Mouse (Mus musculus): ENCODE results near the gene Fbxo2. TPM values are rescaled to one million over a fixed set of nuclear protein-coding genes. Genes with fewer than 3 reads are reported as not detected.
"Not testable (repeated sequence)": the region's sequence is repeated elsewhere in the genome, so short reads cannot be mapped to it uniquely, and the experiment has no call there.

The Fbxo2 gene
- total RNA-seq, 2 experiments from 2014 or later, result 0.20 TPM; not detected in 1

GRCm38 (mm10) chr4:148169586-148169985 is 9.2 kb downstream of the Fbxo2 start:
- DNase-seq (ENCODE audit: low spot score), result no peak
- intact Hi-C loops (cut with DNase I), result no loop called here

DNA sequence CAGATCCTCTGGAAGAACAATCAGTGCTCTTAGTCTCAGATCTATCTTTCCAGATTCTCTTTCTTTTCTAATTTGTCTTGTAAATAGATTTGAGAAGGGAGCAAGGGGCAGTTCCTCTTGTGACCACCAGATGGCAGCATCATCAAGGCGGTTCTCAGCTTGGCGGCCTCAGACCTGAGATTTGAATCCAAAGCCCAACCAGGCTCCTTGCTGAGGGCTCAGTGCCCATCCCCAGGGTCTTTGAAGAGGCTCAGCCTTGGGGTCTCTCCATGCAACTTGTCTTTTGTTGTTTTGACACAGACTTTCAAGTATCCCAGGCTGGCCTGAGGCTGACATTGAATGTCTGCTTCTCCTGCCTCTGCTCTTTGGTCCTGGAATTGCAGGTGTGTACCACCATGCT is 10.4 kb downstream of the Fbxo2 start:
- intact Hi-C loops (cut with DNase I), result loop anchor here (1.0 to 5.0 kb wide), 2 partner anchors 258 to 436 kb away; no protein-coding TSS in a partner anchor
- DNase-seq (ENCODE audit: low spot score), result no peak

DNA sequence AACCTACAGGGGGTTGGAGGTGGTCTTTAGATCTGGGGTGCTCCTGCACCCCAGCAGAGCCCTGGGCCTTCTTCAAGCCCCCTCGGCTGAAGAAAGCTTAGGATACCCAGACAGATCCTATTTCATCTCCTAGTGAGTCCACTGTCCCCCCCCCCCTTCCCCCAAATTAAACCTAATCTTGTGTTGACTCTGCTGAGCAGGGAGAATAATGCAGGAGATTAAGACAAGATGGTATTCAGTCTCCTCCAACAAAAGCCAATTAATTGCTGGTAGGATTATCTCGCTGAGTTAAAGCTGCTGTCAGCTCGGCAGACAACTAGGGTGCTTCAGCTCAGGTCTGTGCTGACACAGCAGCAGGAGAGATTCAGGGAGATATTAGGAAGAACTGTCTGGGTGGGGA is 10.8 kb downstream of the Fbxo2 start:
- intact Hi-C loops (cut with DNase I), result loop anchor here (1.0 to 5.0 kb wide), 2 partner anchors 258 to 436 kb away; no protein-coding TSS in a partner anchor
- DNase-seq (ENCODE audit: low spot score), result no peak

GRCm38 (mm10) chr4:148173811-148174494 is 13.5 kb downstream of the Fbxo2 start:
- DNase-seq (ENCODE audit: low spot score), result no peak
- intact Hi-C loops (cut with DNase I), result loop anchor here (5.0 kb wide), 1 partner anchor 433 kb away; no protein-coding TSS in a partner anchor

GRCm38 (mm10) chr4:148174495-148174862 is 14.1 kb downstream of the Fbxo2 start:
- no peak for DNase-seq (ENCODE audit: low spot score)
- intact Hi-C loops (cut with DNase I), result loop anchor here (5.0 kb wide), 1 partner anchor 433 kb away; no protein-coding TSS in a partner anchor

DNA sequence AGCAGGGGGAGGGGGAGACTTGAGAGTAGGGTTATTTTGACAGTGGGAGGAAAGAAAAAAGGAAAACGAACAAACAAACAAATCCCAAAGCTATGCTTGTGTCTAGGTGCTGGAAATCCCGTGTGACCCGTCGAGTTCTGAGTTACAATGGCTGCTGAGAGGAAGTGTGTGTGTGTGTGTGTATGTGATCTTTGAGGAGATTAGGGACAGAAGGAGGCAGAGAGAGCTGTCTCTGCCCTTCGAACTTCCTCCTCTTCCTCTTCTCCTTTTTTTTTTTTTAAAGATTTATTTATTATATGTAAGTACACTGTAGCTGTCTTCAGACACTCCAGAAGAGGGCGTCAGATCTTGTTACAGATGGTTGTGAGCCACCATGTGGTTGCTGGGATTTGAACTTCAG is 16.2 kb downstream of the Fbxo2 start:
- DNase-seq (ENCODE audit: low spot score); intact Hi-C loops (cut with DNase I): not testable (repeated sequence)

DNA sequence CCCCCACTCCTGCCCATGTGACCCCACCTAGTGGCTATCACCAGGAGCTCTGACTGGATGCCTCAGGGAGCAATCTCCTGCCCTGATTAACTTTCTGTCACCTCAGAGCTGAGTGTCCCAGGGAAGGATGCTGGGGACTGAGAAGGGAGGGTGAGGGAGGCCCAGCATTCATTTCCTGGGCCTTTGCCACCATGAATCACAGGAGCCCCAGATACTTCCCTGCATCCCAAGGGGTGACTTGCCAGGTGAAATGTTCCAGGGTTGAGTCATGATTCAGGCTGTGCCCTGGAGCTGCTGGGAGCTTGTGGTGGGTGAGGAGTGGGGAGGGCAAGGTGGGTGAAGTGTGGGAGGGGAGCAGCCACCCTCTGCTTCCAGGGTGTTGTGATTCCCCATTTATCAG is 17.3 kb downstream of the Fbxo2 start:
- intact Hi-C loops (cut with DNase I), result no loop called here

GRCm38 (mm10) chr4:148181483-148181882 is 21.1 kb downstream of the Fbxo2 start:
- DNase-seq (ENCODE audit: low spot score), result no peak
- intact Hi-C loops (cut with DNase I), result no loop called here

More for the DNA sequence above, 17.3 kb downstream of the Fbxo2 start:
- DNase-seq (ENCODE audit: low spot score), result no peak

- DNase-seq (ENCODE audit: low spot score), result no peak
- intact Hi-C loops (cut with DNase I), result no loop called here
Observed at GRCm38 (mm10) chr4:148182363-148182762, 21.9 kb downstream of the Fbxo2 start.

DNA sequence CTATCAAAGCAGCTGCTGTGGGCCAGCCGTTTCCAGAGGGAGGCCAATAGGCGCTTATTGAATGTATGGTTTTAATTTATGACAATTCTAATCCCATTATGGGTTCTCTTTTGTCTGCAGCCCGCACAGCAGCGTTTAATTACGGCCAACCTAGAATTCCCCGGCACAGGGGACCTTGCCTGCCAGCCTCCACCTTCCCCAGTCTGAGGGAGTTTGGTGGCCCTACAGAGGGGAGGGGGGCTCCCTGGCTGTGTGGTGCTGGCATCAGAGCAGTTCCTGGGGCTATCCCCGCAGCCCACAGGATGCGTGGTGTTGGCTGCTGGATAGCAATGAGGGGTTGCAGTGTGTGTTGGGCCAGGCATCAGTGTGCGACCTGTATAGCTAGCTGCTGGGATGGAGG is 24.1 kb downstream of the Fbxo2 start:
- intact Hi-C loops (cut with DNase I), result no loop called here
- DNase-seq (ENCODE audit: low spot score), result no peak

DNA sequence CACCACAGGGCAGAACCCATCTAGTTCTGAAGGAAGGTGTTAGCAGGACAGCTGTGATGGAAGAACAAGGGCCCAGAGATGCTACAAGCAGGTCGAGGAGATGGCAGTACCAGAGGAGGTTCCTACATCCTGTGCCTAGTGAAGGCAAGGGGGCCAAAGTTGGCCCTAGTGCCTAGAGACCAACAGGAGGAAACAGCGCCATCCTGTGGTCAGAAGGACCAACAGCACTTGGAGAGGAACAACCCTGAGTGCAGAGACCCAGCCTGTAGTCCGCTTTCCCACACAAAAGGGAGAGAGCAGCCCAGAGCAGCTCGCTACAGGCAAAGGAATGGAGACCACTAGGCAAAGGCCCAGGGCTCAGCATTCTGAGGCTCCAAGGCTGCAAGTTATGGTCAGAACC is 25.4 kb downstream of the Fbxo2 start:
- intact Hi-C loops (cut with DNase I), result no loop called here
- no peak for DNase-seq (ENCODE audit: low spot score)

GRCm38 (mm10) chr4:148188767-148189166 is 28.3 kb downstream of the Fbxo2 start:
- DNase-seq (ENCODE audit: low spot score); intact Hi-C loops (cut with DNase I): not testable (repeated sequence)

DNA sequence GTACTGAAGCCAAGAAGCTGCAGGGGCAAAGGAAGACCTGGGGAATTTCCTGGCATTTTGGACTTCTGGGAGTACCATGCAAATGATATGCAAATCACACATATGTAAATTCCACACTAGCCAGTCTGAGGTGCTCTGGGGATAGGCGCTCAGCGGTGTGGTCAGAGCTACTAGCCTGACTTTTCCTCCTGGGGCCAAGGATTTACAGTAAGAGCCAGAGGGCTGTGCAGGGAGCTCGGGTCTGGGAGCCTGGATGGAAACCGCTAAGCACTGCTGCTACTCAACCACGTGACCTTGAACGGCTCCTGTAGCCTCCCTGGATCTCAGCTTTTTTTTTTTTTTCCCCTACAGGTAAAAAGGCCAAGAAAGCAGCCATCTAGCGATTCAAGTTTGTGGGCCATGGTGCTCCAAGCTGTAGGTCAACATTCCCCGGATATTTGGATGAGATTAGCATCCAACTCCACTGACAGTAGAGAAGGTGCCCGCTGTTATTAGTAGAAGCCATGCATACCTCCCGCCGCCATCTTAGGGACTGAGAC is 32.4 kb downstream of the Fbxo2 start:
- intact Hi-C loops (cut with DNase I), result no loop called here
- no peak for DNase-seq (ENCODE audit: low spot score)

GRCm38 (mm10) chr4:148194400-148194799 is 34.0 kb downstream of the Fbxo2 start:
- no peak for DNase-seq (ENCODE audit: low spot score)
- intact Hi-C loops (cut with DNase I), result no loop called here

GRCm38 (mm10) chr4:148198721-148199120 is 38.3 kb downstream of the Fbxo2 start:
- intact Hi-C loops (cut with DNase I), result no loop called here
- no peak for DNase-seq (ENCODE audit: low spot score)

DNA sequence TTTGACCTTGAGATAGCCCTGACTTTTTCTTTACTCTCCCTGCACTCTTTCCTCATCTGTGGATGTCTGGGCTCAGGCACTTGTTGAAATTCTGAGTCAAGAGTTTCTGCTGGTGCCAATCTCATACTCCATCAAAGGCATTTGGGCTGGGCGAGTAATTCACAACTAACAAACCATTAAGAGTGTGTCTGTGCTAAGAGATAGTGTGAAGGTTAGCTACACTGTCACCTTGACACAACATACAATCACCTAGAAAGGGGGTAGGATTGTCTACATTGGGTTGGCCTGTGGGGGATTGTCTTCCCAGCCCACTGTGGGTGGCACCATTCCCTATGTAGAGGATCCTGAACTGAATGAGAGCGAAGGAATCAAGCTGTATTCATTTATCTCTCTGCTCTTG is 43.1 kb downstream of the Fbxo2 start:
- intact Hi-C loops (cut with DNase I), result no loop called here
- no peak for DNase-seq (ENCODE audit: low spot score)

GRCm38 (mm10) chr4:148204061-148204872 is 43.8 kb downstream of the Fbxo2 start:
- intact Hi-C loops (cut with DNase I), result no loop called here
- no peak for DNase-seq (ENCODE audit: low spot score)

DNA sequence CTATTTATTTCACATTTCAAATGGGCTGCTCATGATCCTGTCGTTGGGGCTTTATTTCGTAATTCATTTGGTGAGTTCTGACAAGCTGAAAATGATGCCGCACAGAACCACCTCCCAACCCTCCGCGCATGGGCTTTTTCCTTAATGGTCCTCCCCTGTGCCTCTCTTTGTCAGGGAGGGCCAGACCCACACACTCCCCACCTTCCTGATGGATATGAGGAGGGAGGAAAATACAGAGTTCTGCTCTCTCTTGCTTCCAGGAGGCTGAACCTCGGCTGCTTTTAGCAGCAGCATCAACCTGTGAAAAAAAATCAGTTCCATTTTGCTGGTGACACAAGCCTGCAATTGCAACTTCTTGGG is 44.4 kb downstream of the Fbxo2 start:
- DNase-seq (ENCODE audit: low spot score), result no peak
- intact Hi-C loops (cut with DNase I), result no loop called here

GRCm38 (mm10) chr4:148214460-148215136 is 54.2 kb downstream of the Fbxo2 start:
- no peak for DNase-seq (ENCODE audit: low spot score)
- intact Hi-C loops (cut with DNase I), result no loop called here

GRCm38 (mm10) chr4:148215264-148215900 is 55.0 kb downstream of the Fbxo2 start:
- no peak for DNase-seq (ENCODE audit: low spot score)
- intact Hi-C loops (cut with DNase I), result no loop called here

Measured in heart, postnatal 25 days (tissue).